Mouse (Mus musculus): ENCODE measurements around the gene Myom3.

- no peak for TF ChIP-seq CTCF (IDR thresholded peaks at IDR 0.05; ENCODE audit: low read depth, low read length)
- no peak for TF ChIP-seq POLR2A (IDR thresholded peaks at IDR 0.05; ENCODE audit: borderline replicate concordance, low read depth, low read length)
Measured at GRCm38 (mm10) chr4:135803299-135803698, 43.8 kb downstream of the Myom3 start.

All from bone marrow macrophage, adult 2 months (primary cell).